35 mouse cellular contexts compared by ENCODE assay signal in the genomic region with DNA sequence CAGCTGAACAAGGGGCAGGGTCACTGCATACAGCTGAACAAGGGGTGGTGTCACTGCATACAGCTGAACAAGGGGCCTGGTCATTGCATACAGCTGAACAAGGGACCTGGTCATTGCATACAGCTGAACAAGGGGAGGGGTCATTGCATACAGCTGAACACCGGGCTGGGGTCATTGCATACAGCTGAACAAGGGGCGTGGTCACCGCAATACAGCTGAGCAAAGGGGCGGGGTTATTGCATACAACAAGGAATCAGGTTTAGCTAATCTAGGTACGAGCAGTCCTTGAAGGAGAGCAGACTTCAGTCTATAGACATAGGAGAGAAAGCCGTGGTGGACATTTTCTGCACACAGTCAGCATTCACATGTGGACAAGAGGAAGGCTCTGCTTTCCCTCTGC.
"Had no signal": no experiment of that assay in that cellular context is flagged by ENCODE, and none has a peak within 500 bp of the region (broad histone marks: within the 10 kb centered on the region; RNA-seq: fewer than 3 reads in every experiment).

No protein-coding gene starts in this region.

- H3K9ac ChIP-seq: heart, embryonic 12.5 days; heart, embryonic 13.5 days; heart, embryonic 15.5 days; hindbrain, embryonic 12.5 days; hindbrain, embryonic 13.5 days; hindbrain, embryonic 14.5 days; hindbrain, embryonic 15.5 days; intestine, embryonic 15.5 days; kidney, embryonic 15.5 days had no signal

- H3K4me3 ChIP-seq: heart, embryonic 10.5 days; heart, embryonic 12.5 days; heart, embryonic 13.5 days; heart, embryonic 15.5 days; hindbrain, embryonic 10.5 days; hindbrain, embryonic 12.5 days; hindbrain, embryonic 13.5 days; hindbrain, embryonic 15.5 days; intestine, embryonic 15.5 days; kidney, embryonic 15.5 days; layer of hippocampus, adult 2 months; left cerebral cortex, adult 2 months had no signal

- H3K4me1 ChIP-seq: heart, embryonic 10.5 days; heart, embryonic 12.5 days; heart, embryonic 13.5 days; heart, embryonic 15.5 days; hindbrain, embryonic 10.5 days; hindbrain, embryonic 12.5 days; hindbrain, embryonic 13.5 days; hindbrain, embryonic 15.5 days; intestine, embryonic 15.5 days; kidney, embryonic 15.5 days had no signal

- H3K9me3 ChIP-seq: heart, embryonic 10.5 days; heart, embryonic 12.5 days; heart, embryonic 13.5 days; heart, embryonic 15.5 days; hindbrain, embryonic 10.5 days; hindbrain, embryonic 12.5 days; hindbrain, embryonic 13.5 days; hindbrain, embryonic 15.5 days; intestine, embryonic 15.5 days; kidney, embryonic 15.5 days had no signal

- ATAC-seq: hindbrain, embryonic 16.5 days; hindbrain, postnatal 0 days; inflammation-experienced regulatory T-cells, adult 6 months; intestine, embryonic 15.5 days; intestine, embryonic 16.5 days; intestine, postnatal 0 days had no signal

- H3K36me3 ChIP-seq: heart, embryonic 10.5 days; heart, embryonic 12.5 days; heart, embryonic 13.5 days; heart, embryonic 15.5 days; hindbrain, embryonic 10.5 days; hindbrain, embryonic 12.5 days; hindbrain, embryonic 13.5 days; hindbrain, embryonic 15.5 days; intestine, embryonic 15.5 days; kidney, embryonic 15.5 days had no signal

- DNase-seq: heart, postnatal 10 days; heart, postnatal 14 days; heart, postnatal 36 days; heart, postnatal 4 days; kidney, adult 11 months; kidney, adult 18-20 months; kidney, adult 2 months; kidney, adult 8-10 months; kidney, adult 9 months; kidney, postnatal 10 days; kidney, postnatal 25 days; kidney, postnatal 36 days; kidney, postnatal 4 days; layer of hippocampus, adult 9-11 months; layer of hippocampus, postnatal 36 days had no signal

- H3K27ac ChIP-seq: heart, embryonic 10.5 days; heart, embryonic 13.5 days; heart, embryonic 15.5 days; hindbrain, embryonic 10.5 days; hindbrain, embryonic 12.5 days; hindbrain, embryonic 13.5 days; hindbrain, embryonic 14.5 days; hindbrain, embryonic 15.5 days; hindbrain, postnatal 0 days; intestine, embryonic 15.5 days; kidney, embryonic 15.5 days; kidney, postnatal 0 days; layer of hippocampus, adult 2 months; left cerebral cortex, adult 2 months had no signal

- H3K4me2 ChIP-seq: heart, embryonic 11.5 days; heart, embryonic 12.5 days; heart, embryonic 13.5 days; heart, embryonic 15.5 days; hindbrain, embryonic 12.5 days; hindbrain, embryonic 13.5 days; hindbrain, embryonic 14.5 days; hindbrain, embryonic 15.5 days; intestine, embryonic 15.5 days; kidney, embryonic 15.5 days had no signal
